Mouse (Mus musculus) megakaryocyte, embryonic 14.5 days (primary cell): ENCODE data around the gene Smyd3.

Source experiments
- FLI1 ChIP-seq: IDR thresholded peaks from 2 replicates; pipeline ENCODE4 v1.6.1; 2012; ENCODE audit warnings: low read length, inconsistent platforms, mixed read lengths
- GATA1 ChIP-seq: IDR thresholded peaks from 3 replicates; pipeline ENCODE4 v1.6.1; 2012; ENCODE audit warnings: mixed read lengths, low read length, inconsistent platforms, borderline replicate concordance

GRCm38 (mm10) chr1:178940353-178940752 is 577.5 kb downstream of the Smyd3 start:
- TF ChIP-seq GATA1 (no peak), FLI1 (no peak)
